Mouse (Mus musculus) c-Kit-positive CD71-positive TER-119-positive erythroid progenitor cells, embryonic 14.5 days (primary cell): Measurements from ENCODE around the gene Cep162.

Source experiments
- DNase-seq: peaks from one replicate; pipeline ENCODE4 v3.0.0-alpha.2; 2013; ENCODE audit warnings: low spot score

The Cep162 gene

DNA sequence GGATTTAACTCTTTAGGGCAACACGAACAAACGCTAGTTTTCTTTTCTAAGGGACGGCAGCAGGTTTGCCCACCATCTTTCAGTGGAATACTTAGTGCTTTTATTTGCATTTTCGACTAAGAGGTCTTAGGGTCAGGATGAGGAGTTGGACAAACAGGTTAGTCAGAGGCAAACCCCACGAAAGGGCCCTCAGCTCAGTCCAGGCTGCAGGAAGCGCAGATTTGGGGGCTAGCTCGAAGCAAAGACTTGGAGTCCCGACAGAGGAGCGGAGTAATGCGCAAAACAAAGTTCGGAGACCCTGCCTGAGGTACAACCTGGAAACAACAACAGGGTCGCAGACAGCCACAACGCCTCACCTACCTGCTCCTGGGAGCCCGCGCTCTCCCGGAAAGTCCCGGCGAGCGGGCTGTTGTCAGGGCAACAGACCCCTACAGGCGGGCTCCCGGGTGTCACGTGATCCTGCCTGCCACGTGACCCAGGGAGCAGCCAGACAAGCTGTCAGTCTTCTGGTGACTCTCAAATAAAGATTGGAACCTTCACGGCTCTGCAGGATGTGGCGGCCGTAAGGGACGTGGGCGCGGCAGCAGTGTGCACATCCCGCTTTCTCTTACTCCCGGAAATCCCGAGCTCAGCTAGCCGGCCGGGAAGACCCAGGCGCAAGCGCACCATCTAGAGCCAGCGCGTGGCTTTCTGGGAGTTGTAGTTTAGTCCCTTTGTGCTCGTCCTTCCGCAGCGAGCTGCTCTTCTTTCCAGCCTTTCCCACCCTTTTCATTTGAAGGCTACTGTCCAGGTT lies at the start of gene Cep162:
Gene Cep162, minus strand, starts transcription at position 634 of the 793 bp plus-strand sequence.
- DNase-seq, result peak; percentile 81

DNA sequence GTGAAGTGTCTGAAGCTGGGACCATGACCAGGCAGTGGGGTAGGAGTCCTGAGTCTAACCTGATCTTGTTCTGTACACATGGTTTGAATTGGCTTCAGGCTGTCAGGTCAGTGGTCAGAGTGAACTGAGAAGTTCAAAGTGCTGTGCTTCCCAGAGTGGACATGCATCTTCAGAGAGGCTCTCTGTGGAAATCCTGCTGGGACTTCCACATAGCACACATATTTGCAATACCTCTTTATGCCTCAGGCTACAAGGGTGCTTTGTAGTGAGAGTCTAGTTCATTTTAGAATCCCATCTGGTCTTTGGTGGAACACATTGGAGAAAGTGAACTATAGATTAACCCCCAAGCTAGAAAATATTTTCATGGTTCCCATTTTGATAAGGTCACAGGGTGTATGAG lies 47.9 kb upstream of the Cep162 start:
- DNase-seq, result no peak

DNA sequence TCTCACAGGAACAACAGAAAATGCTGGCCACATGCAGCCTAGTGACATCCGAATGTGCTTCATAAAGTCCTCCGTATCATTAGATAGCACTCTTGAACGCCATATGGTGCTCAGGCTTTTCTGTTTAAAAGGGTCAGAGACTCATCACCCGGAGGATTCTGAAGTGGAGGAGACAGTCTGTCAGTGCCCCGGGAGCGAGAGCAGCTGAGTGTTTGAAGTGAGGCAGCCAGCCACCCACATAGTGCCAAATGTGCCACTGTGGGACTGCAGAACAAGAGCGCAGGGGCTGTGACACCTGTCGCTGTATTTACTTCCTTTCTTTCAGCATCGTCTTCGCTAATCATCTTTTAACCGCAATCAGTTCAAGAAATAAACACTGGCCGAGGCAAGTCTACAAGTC lies 43.6 kb upstream of the Cep162 start:
- DNase-seq, result no peak

DNA sequence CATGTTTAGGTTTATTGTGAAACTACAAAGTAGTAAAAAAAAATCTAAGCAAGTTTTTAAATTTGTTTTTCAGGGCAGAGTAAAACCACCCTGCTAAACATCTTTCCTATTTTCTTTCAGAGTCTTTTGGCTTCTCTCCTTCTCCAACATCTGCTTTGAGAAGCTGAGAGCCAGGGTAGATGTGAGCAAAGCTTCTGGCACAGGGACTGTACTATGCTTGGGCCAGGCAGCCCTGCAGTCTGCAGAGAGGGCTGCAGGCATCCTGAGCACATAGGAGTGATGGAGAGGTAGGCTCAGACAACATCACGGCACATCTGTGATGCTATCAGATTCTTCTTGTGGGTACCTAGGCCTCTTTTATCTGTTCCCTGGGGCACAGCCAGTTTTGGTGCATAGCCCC lies 42.2 kb upstream of the Cep162 start:
- no peak for DNase-seq

DNA sequence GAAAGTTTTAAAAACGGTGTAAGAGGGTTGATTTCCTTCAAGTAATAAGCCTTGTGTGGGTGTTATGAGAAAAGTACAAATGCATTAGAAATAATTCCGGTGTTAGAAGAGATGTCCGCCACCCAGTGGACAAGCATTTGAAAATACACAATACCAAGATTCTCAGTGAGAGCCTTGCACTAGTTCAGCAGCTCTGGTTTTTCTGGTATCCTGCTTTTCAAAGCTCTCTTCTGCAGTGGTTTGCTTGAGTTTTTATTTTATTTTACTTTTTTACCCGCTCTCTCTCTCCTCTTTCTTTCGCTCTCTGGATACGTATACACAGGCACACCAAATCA lies 327 bp upstream of the Cep162 start:
- no peak for DNase-seq

DNA sequence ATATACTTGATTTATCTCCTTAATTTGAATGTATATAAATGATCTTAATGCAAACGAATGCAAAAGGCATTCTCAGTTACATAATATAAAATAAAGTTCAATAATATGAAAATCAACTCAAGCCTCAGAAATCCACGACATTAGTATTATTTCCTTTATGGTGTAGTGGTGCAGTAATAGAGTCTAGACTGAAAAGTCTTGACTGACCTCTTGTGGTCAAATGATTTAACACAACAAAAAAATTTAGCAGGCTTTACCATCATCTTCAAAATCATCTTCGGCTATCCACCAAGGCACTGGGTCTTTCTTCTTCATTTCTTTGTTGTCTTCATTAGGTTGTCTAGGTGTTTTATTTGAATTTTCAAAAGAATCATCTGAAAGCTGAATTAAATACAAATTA lies 7.2 kb downstream of the Cep162 start:
- DNase-seq, result peak; percentile 18

DNA sequence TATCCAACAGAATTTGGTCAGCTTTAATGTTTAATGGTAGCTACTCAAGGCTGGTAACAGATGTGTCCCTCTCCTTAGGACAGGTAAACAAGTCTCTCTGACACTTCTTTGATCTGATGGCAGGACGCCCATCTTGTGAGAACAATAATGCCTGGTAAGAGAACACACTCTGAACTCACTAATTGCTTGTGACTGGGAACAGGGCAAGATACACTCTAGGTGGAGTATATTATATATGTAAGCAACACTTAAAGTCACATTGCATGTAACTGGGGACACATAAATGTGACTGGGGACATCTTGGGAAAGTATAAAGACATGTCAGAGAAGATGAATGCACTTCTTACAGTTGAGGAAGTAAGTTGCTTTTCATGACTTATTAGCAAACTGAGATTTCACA lies 7.7 kb downstream of the Cep162 start:
- DNase-seq, result no peak

DNA sequence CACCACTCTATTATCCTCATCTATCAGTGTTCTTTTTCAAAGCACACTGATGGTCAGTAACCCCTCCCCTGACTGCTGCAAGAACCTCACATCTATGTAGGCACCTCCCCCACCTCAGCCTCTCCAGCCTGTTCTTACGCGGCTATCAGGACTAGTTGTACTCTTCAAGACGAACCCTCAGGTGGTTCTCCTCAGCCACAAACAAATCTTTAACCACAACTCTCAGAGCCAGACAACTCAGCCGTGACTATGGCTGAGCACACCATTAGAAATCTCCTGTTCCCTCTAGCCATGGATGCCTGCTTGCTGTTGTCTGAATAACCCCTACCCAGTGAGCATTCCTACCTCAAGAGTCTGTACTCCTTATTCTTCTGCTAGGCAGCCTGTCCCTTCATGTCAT lies 42.1 kb downstream of the Cep162 start:
- no peak for DNase-seq

DNA sequence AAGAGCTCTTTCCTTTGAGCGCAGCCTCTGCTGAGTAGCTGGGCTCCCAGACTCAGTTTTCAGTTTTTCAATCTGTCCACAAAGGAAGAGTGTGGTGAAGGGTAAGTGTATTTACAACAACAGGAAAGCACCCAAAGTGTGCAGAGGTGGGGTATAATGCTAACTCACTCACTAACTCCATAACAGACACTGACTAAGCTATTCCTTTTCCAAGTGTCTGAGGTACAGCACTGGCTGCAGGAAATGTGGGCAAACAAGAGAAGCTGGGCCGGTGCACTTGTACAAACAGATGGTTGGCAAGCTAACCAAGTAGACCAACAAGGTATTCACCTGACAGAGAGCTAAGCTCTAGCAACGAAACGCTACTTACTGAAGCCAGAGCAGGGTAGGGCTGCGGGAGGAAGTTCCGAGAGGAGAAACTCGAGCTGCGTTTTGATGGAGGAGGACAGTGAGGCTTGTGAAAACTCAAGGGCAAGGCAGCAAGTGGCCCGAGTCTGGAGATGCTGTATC lies 44.5 kb downstream of the Cep162 start:
- DNase-seq, result no peak

DNA sequence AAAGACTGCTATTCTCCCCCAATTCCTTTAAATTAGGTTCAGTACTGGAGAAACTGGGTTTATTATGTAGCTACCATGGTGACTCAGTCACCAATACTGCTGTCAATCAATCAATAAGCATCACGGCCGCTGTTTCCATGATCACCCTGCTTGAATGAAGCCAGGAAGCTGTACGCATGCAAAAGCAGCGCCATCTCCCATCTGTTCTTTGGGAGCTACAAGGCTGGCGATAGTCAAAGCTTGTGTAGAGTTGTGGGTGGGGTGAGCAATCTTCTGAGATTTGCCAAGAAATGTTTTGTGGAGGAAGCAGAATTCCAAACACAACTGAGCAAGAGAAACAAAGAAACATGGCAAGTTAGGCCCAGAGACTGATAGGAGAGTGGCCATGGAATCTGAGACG lies 52.9 kb downstream of the Cep162 start:
- DNase-seq, result no peak

DNA sequence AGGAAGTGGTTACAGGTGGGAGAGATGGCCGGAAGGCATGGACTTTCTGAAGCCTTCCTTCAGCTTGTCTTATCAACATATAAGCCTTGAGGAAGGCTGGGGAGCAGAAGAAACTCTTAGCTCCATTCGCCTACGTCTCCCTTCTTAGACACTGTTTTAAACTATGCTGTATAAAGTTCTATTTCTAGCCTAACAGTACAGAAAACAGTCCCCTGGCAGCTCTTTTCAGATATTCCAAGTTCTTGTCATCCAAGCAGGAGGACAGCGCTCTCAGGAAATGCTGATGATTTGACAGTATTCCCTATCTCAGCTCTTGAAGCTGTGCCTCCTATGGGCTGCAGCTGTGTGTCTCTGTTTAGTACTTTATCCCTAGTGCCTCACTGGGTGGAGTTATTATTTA lies 54.4 kb downstream of the Cep162 start:
- DNase-seq, result no peak

DNA sequence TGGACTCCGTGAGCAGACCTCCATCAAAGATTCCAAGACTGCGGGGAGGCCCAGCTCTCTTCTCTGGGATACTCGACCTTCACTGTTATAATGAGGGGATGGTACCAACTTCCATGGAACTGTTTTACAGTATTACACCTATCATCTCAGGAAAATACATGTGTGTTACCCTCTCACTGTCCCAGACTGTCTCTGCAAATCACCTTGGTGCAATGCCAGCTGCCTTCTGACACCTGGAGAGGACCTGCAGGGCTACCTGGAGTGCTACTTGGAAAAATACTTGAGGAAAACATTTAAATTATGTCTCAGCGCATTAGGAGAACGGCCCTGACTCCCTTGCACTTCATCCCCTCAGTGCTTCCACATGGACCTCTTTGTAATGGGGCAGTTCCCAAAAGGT lies 54.9 kb downstream of the Cep162 start:
- DNase-seq, result no peak

DNA sequence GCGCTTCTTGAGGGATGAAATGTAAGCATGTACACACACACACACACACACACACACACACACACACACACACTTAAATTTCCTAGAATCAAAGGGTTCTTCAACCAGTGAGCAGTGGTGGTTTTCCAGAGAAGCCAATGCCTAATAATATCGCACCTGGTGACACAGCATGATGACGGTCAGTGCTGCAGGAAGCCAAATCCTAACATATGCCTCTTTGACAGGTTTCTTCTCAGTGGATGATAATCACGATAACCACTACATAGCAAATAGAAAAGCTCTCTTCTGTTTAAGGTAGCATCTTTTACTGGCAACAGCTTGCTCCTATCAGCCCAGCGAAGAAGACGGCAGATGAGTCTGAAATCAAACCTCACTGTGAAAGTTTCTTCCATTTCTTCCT lies 57.3 kb downstream of the Cep162 start:
- DNase-seq, result no peak

DNA sequence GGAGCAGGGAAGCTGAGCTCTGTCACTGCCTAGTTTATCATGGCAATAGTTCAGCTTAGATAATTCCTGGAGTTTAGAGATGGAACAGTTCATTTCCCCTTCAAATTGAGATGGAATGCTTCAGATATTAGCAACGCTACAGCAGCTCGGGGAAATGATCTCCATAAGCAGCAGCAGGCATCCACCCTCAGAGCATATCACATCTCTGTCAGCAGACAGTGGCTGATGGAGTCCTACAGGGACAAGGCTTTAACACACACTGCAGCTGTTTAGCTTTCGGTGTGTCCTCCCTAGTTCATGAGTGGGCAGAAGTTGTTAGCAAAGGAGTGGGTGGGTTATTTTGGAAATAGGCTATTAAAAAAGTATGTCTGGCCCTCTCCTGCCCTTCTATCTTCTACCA lies 58.1 kb downstream of the Cep162 start:
- no peak for DNase-seq

DNA sequence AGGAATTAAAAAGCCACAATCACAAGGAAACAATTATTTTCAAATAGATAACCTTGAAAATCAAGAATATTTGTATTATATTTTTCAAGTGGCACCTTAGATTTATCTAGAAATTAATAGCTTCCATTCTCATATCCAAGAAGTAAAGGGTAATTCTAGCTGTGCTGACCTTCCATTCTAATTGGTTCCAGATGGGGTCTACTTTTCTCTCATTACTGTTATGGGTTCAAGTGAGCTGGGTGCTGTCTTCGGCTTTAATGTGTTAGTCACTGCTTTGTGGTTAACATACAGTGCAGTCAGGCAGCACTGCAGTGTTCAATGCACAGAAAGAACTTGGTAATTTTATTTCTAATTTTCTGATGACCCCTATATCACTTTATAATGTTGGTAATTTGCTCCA lies 61.6 kb downstream of the Cep162 start:
- DNase-seq, result no peak

DNA sequence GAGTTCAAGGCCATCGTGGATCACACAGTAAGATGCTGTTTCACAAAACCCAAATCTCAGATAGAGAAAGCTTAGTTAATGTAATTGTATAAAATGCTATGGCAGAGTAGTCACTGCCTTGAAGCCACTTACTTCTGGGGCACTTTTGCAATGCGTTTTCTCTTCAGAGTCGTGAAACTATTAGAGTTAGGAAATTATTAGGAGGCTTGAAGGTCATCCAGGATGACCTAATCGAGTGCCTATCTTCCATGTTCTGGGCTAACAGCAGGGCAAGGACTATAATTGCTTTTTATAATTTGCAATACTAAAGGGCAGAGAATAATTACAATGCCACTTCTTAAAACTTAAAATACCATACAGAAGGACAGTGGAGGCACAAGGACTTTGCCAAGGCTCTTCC lies 68.0 kb downstream of the Cep162 start:
- no peak for DNase-seq

DNA sequence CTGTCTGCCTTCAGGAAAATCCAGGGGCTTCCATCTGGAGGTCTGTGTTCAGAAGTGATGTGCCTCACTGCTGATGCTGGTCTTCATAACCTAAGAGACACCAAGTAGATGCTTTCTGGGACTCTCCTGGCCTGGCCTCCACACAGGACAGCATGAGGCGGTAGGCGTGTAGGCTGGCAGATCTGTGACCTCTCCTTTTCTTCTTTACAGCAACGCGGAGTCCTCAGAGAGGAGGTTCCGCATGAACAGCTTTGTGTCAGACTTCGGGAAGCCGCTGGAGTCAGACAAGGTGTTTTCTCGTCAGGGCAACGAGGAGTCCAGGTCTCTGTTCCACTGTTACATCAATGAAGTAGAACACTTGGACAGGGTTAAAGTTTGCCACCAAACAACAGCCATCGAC lies 73.1 kb downstream of the Cep162 start:
- DNase-seq, result no peak

DNA sequence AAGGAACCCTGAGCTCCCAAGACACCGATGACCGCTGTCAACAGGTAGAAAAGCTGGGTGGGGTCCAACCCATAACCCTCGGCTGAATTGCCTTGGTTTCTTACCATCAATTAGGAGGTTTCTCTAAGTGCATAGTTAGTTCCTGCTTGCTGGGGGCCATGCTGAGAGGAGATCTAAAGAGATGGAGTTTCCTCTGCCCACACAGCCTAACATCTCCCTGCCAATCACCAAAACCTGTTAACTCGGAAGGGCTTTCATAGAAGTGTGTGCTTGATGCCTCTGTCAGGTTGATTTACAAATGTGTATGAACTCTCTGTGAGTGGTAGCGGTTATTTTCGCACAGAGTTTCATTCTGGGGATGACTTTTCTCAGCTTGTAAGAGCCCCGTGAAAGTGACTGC lies 76.8 kb downstream of the Cep162 start:
- DNase-seq, result no peak

DNA sequence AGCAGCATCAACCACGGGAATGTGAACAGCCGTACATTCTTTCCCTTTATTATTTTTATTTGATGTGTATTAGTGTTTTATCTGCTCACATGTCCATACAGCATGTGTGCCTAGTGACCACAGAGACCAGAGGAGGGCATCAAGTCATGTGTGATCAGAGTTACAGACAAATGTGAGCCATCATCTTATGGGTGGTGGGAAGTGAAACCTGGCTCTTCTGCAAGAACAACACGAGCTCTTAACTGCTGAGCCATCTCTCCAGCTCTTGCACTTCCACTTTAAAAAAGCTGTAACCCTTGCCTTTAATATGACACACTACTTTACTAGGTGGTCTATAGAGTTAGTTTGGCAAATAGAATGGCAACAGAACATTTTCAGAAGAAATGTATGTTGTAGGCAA lies 83.8 kb downstream of the Cep162 start:
- DNase-seq, result no peak

DNA sequence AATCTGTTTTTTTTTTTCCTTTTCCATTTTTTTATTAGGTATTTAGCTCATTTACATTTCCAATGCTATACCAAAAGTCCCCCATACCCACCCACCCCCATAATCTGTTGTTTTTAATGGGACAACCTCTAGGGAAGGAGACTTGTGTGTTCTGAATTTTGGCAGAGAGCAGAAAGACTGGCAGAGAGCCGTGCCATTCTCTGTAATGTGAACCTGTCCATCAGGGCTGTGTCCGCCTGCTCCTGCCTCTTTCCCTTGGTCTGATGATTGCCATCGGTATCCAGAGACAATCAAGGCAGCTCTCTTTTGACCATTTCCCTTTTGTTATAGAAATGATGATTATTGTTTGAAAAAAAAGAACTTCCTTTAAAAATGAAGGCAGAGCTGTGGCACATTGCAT lies 84.4 kb downstream of the Cep162 start:
- no peak for DNase-seq

DNA sequence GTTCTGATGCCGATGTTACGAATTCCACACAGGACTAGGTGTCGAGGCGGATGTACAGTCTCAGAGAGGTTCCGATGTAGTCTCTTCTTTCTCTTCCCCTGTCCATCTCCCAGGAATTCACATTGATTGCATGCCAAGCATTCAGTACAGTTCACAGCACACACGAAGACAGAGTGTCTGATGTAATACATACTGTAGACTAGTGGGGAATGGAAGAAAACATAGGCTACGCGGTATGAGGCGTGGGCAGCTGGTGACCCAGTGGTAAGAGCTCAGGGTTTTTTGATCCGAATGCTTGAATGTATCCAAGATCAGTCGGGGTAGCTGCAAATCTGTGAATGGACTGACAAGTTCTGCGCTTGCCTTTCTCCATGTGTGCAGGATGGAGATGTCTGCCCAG lies 86.2 kb downstream of the Cep162 start:
- DNase-seq, result no peak

DNA sequence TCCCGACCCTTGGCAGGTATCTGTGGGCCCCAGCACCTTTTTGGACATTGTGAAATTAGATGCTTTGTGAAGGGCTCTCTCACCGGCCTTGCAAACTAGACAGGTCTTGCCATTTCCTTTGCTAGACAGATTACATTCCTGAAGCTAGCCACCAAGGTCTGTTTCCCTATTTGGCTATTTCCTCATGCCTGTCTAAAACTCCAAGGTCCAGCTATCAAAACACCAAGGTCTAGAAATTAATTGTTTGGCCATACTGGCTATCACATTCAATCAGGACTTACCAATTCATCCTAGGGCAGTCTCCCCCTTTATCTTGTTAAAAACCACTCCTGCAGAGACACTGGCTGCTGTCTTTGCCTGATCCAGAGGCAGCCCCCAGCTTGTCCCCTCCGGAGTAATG lies 87.3 kb downstream of the Cep162 start:
- DNase-seq, result no peak

DNA sequence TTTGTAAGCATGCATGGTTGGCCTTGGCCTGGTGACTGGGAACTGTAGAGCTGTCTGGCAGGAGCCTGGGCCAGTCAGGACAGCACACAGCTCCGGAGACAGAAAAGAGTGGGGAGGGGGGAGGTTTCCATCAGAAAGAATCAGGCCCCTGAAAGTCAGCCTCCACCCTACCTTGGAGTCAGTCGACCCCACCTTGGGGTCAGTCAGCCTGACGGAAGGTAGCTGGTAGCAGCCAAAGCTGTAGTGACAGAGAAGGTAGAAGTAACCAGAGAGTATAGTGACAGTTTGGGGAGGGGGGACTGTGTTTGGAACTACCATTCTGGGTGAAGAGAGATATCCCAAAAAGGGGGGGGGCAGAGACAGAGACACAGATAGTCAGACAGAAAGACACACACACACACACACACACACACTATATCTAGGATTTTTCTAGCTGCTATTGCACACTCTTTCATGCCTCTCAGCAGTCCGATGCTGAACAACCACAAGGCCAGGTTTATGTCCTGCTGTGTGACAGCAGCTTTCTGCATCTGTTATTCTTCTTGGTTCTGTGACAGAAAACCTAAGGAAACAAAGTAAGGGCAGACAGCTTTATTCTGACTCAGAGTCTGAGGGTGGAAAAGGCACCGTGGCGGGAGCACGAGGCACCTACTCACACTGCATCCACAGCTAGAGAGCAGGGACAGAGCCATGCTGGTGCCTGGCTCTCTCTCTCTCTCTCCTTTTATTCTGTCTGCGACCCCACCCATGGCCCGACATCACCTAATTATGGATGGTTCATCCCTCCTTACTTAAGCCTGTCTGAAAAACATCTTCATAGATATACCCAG lies 88.1 kb downstream of the Cep162 start:
- no peak for DNase-seq

DNA sequence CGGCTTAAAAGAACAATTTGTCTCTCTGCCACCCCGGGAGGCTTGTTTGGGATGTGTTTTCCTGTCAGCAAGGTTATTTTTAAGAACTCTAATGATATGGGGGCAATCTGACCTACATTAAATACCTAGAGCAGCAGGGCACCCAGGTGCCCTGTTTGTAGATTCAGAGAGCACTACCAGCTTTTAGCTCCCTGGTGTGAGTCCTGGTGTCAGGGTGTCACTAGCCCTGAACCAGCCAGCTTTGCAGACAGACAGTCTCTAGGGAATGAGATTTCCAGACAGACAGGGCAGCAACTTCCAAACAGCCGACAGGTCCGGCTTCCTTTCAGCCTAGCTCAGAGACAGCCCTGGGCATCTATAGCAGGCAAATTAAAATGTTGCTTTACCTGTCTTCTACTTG lies 92.8 kb downstream of the Cep162 start:
- DNase-seq, result no peak
